Mouse (Mus musculus) mature B cell (primary cell): ENCODE data around the gene Arhgap24.

Experiments
- in situ Hi-C: fragments of 300-500 bp; cut with MboI; formaldehyde crosslinking; loops from 2 replicates; pipeline ENCODE4 v1.14.3; 2019

The Arhgap24 gene

GRCm38 (mm10) chr5:102481215-102482211 is at the start of gene Arhgap24:
TSS of gene Arhgap24 (plus strand) at chr5:102481391.
- in situ Hi-C loops, result no loop called here

- in situ Hi-C loops, result no loop called here
These were observed 47.0 kb upstream of the Arhgap24 start for GRCm38 (mm10) chr5:102434182-102434581.

GRCm38 (mm10) chr5:102436581-102436980 is 44.6 kb upstream of the Arhgap24 start:
- in situ Hi-C loops, result no loop called here

GRCm38 (mm10) chr5:102439119-102439877 is 41.9 kb upstream of the Arhgap24 start:
- in situ Hi-C loops, result no loop called here

- in situ Hi-C loops, result no loop called here
These were observed 33.8 kb upstream of the Arhgap24 start for GRCm38 (mm10) chr5:102447436-102447835.

GRCm38 (mm10) chr5:102450897-102451296 is 30.3 kb upstream of the Arhgap24 start:
- in situ Hi-C loops, result no loop called here

- in situ Hi-C loops, result no loop called here
These were observed 29.0 kb upstream of the Arhgap24 start for GRCm38 (mm10) chr5:102452079-102452797.

- in situ Hi-C loops, result no loop called here
These were observed 27.9 kb upstream of the Arhgap24 start for GRCm38 (mm10) chr5:102453324-102453723.

- in situ Hi-C loops, result no loop called here
These were observed 25.9 kb upstream of the Arhgap24 start for GRCm38 (mm10) chr5:102455247-102455646.

- in situ Hi-C loops, result no loop called here
These were observed 20.6 kb upstream of the Arhgap24 start for GRCm38 (mm10) chr5:102460452-102461197.

- in situ Hi-C loops, result no loop called here
These were observed 18.2 kb upstream of the Arhgap24 start for GRCm38 (mm10) chr5:102462948-102463347.

GRCm38 (mm10) chr5:102465372-102465771 is 15.8 kb upstream of the Arhgap24 start:
- in situ Hi-C loops, result no loop called here

GRCm38 (mm10) chr5:102468292-102468691 is 12.9 kb upstream of the Arhgap24 start:
- in situ Hi-C loops, result no loop called here

GRCm38 (mm10) chr5:102470284-102470683 is 10.9 kb upstream of the Arhgap24 start:
- in situ Hi-C loops, result no loop called here

GRCm38 (mm10) chr5:102478076-102478475 is 3.1 kb upstream of the Arhgap24 start:
- in situ Hi-C loops, result no loop called here

GRCm38 (mm10) chr5:102483285-102483975 is 2.2 kb downstream of the Arhgap24 start:
- in situ Hi-C loops, result no loop called here

- in situ Hi-C loops, result no loop called here
These were observed 10.4 kb downstream of the Arhgap24 start for GRCm38 (mm10) chr5:102491554-102491953.

GRCm38 (mm10) chr5:102492152-102492551 is 11.0 kb downstream of the Arhgap24 start:
- in situ Hi-C loops, result no loop called here

- in situ Hi-C loops, result no loop called here
These were observed 13.6 kb downstream of the Arhgap24 start for GRCm38 (mm10) chr5:102494827-102495226.

- in situ Hi-C loops, result no loop called here
These were observed 16.0 kb downstream of the Arhgap24 start for GRCm38 (mm10) chr5:102497205-102497604.

GRCm38 (mm10) chr5:102498747-102499146 is 17.6 kb downstream of the Arhgap24 start:
- in situ Hi-C loops, result no loop called here
